21 mouse cellular contexts compared by ENCODE assay signal in genomic region chr4:62541802-62542201, GRCm38 (mm10). TPM values are rescaled to one million over a fixed set of nuclear protein-coding genes. Genes with fewer than 3 reads are reported as not detected.
DNase-seq lines count a peak whose midpoint lies in the region; ATAC-seq and TF ChIP-seq lines count a peak whose summit lies in the region.
"Had no signal": no experiment of that assay in that cellular context is flagged by ENCODE, and none has a peak within 500 bp of the region (broad histone marks: within the 10 kb centered on the region; RNA-seq: fewer than 3 reads in every experiment).

No protein-coding gene starts in this region.

- H3K27me3 ChIP-seq in forebrain, postnatal 0 days (ENCODE audit: insufficient read depth, low read length) = no peaks in the 10 kb centered on the region
- H3K27me3 ChIP-seq in heart, embryonic 10.5 days (ENCODE audit: insufficient read depth, poor library complexity, severe bottlenecking) = peaks cover 5% of the 10 kb centered on the region; the same call in 1 of the 2 replicates
- H3K27me3 ChIP-seq: hindbrain, embryonic 13.5 days; intestine, embryonic 15.5 days; Patski had no signal

- DNase-seq in cerebellum, postnatal 14 days = peak; percentile 53 to 61
- DNase-seq in cerebellum, adult 11 months = no peak
- DNase-seq in layer of hippocampus, postnatal 10 days (ENCODE audit: low spot score in 2 of 2) = peak; percentile 34
- no peak for DNase-seq in layer of hippocampus, adult 2 months (ENCODE audit: low spot score in 2 of 2)
- DNase-seq in right cerebral cortex, postnatal 4 days = peak; percentile 12
- no peak for DNase-seq in right cerebral cortex, adult 2 months (ENCODE audit: low spot score in 2 of 2)
- DNase-seq in forebrain, postnatal 0 days = peak; percentile 55
- no peak for DNase-seq in heart, embryonic 10.5 days (ENCODE audit: low spot score)
- DNase-seq: adrenal gland, adult 2 months; adrenal gland, postnatal 25 days; cerebellum, adult 8-10 months; gastrocnemius, postnatal 25 days; heart, postnatal 10 days; heart, postnatal 4 days; kidney, adult 18-20 months had no signal

- no peak for TF ChIP-seq CTCF in layer of hippocampus, adult 2 months (conservative IDR thresholded peaks at IDR 0.05)
- TF ChIP-seq CTCF in forebrain, postnatal 0 days (IDR thresholded peaks at IDR 0.05; ENCODE audit: low read depth) = no peak

- no peak overlapping the region for H3K4me3 ChIP-seq in layer of hippocampus, adult 2 months
- H3K4me3 ChIP-seq in forebrain, postnatal 0 days (ENCODE audit: low read depth, low read length) = no peak overlapping the region
- no peak overlapping the region for H3K4me3 ChIP-seq in heart, embryonic 10.5 days
- H3K4me3 ChIP-seq: embryonic facial prominence, embryonic 10.5 days; hindbrain, embryonic 13.5 days; intestine, embryonic 15.5 days had no signal

- H3K9ac ChIP-seq in forebrain, postnatal 0 days = no peak overlapping the region; the same call in 1 of the 2 replicates
- H3K9ac ChIP-seq: hindbrain, embryonic 13.5 days; intestine, embryonic 15.5 days had no signal

- 46% methylated on average over 3 of the region's 3 CpGs for WGBS in forebrain, postnatal 0 days
- WGBS in heart, embryonic 10.5 days = 70% methylated on average over 3 of the region's 3 CpGs

- peak; percentile 66 for ATAC-seq in forebrain, postnatal 0 days
- ATAC-seq: activated CD4-positive, CD25-positive, alpha-beta regulatory T cell, adult 4 months; intestine, embryonic 15.5 days; Patski had no signal

- H3K4me1 ChIP-seq in forebrain, postnatal 0 days (ENCODE audit: insufficient read depth) = no peaks in the 10 kb centered on the region
- H3K4me1 ChIP-seq in heart, embryonic 10.5 days = no peaks in the 10 kb centered on the region
- H3K4me1 ChIP-seq: embryonic facial prominence, embryonic 10.5 days; hindbrain, embryonic 13.5 days; intestine, embryonic 15.5 days had no signal

- 0 out of 2 replicates have a peak, but pooled peaks cover 5% of the 10 kb centered on the region for H3K9me3 ChIP-seq in forebrain, postnatal 0 days (ENCODE audit: low read length)
- H3K9me3 ChIP-seq in heart, embryonic 10.5 days = no peaks in the 10 kb centered on the region
- H3K9me3 ChIP-seq: embryonic facial prominence, embryonic 10.5 days; intestine, embryonic 15.5 days had no signal

- H3K27ac ChIP-seq in layer of hippocampus, adult 2 months = no peak overlapping the region
- no peak overlapping the region for H3K27ac ChIP-seq in forebrain, postnatal 0 days (ENCODE audit: low read depth, low read length)
- no peak overlapping the region for H3K27ac ChIP-seq in heart, embryonic 10.5 days
- H3K27ac ChIP-seq: embryonic facial prominence, embryonic 10.5 days; hindbrain, embryonic 13.5 days; intestine, embryonic 15.5 days had no signal

- no peaks in the 10 kb centered on the region for H3K36me3 ChIP-seq in forebrain, postnatal 0 days (ENCODE audit: insufficient read depth)
- no peaks in the 10 kb centered on the region for H3K36me3 ChIP-seq in heart, embryonic 10.5 days
- H3K36me3 ChIP-seq: embryonic facial prominence, embryonic 10.5 days; hindbrain, embryonic 13.5 days; intestine, embryonic 15.5 days had no signal

- no peak overlapping the region for H3K4me2 ChIP-seq in forebrain, postnatal 0 days (ENCODE audit: low read depth)
- H3K4me2 ChIP-seq: hindbrain, embryonic 13.5 days; intestine, embryonic 15.5 days had no signal

RNA-seq across cellular contexts. Expression of gene 4933430I17Rik, which starts 16.6 kb away (rescaled TPM):
- under 1 TPM; 0.18 to 0.46 TPM for total RNA-seq in layer of hippocampus, postnatal 10 days (2021)
- under 1 TPM in 1 of 2 experiments, not detected in 1; 0.44 TPM for total RNA-seq in layer of hippocampus, adult 2 months (2021)
- total RNA-seq in forebrain, postnatal 0 days (2014; rRNA removed) = 0.31 and 0.38 TPM in 2 replicates
- 0.50 and 0.72 TPM in 2 replicates for polyA plus RNA-seq in forebrain, postnatal 0 days (2015; fragmentation: Nextera tagmentation; extraction: Ambion mirVana)
- 0.36 and 0.49 TPM in 2 replicates for polyA plus RNA-seq in heart, embryonic 10.5 days (2016; fragmentation: Nextera tagmentation; extraction: Ambion mirVana)

RNA-seq across cellular contexts. Expression of gene Pole3, which starts 16.9 kb away (rescaled TPM):
- 10 to 100 TPM; 29.4 to 30.5 TPM for total RNA-seq in layer of hippocampus, postnatal 10 days (2021)
- total RNA-seq in layer of hippocampus, adult 2 months (2021) = 10 to 100 TPM; 28.0 to 28.5 TPM
- total RNA-seq in forebrain, postnatal 0 days (2014; rRNA removed) = 29.1 and 36.6 TPM in 2 replicates
- polyA plus RNA-seq in forebrain, postnatal 0 days (2015; fragmentation: Nextera tagmentation; extraction: Ambion mirVana) = 52.2 and 68.3 TPM in 2 replicates
- 72.1 and 87.4 TPM in 2 replicates for polyA plus RNA-seq in heart, embryonic 10.5 days (2016; fragmentation: Nextera tagmentation; extraction: Ambion mirVana)

RNA-seq across cellular contexts. Expression of gene Rgs3, which starts 17.8 kb away (rescaled TPM):
- total RNA-seq in layer of hippocampus, postnatal 10 days (2021) = 10 to 100 TPM; 22.2 to 23.9 TPM
- 10 to 100 TPM; 18.9 to 21.6 TPM for total RNA-seq in layer of hippocampus, adult 2 months (2021)
- total RNA-seq in forebrain, postnatal 0 days (2014; rRNA removed) = 56.1 and 63.5 TPM in 2 replicates
- 34.7 and 47.3 TPM in 2 replicates for polyA plus RNA-seq in forebrain, postnatal 0 days (2015; fragmentation: Nextera tagmentation; extraction: Ambion mirVana)
- polyA plus RNA-seq in heart, embryonic 10.5 days (2016; fragmentation: Nextera tagmentation; extraction: Ambion mirVana) = 61.4 and 65.4 TPM in 2 replicates
- total RNA-seq: MEL had no signal

RNA-seq across cellular contexts. Expression of gene Alad, which starts 22.1 kb away (rescaled TPM):
- 10 to 100 TPM; 27.7 to 28.0 TPM for total RNA-seq in layer of hippocampus, postnatal 10 days (2021)
- total RNA-seq in layer of hippocampus, adult 2 months (2021) = 10 to 100 TPM; 24.6 to 31.5 TPM
- 35.8 and 37.6 TPM in 2 replicates for total RNA-seq in forebrain, postnatal 0 days (2014; rRNA removed)
- polyA plus RNA-seq in forebrain, postnatal 0 days (2015; fragmentation: Nextera tagmentation; extraction: Ambion mirVana) = 74.7 and 74.9 TPM in 2 replicates
- 144 and 157 TPM in 2 replicates for polyA plus RNA-seq in heart, embryonic 10.5 days (2016; fragmentation: Nextera tagmentation; extraction: Ambion mirVana)

RNA-seq across cellular contexts. Expression of gene Hdhd3, which starts 38.5 kb away (rescaled TPM):
- 1 to 10 TPM; 7.1 to 9.4 TPM for total RNA-seq in layer of hippocampus, postnatal 10 days (2021)
- total RNA-seq in layer of hippocampus, adult 2 months (2021) = 10 to 100 TPM in 1 of 2 experiments, 1 to 10 TPM in 1; 7.9 to 11.1 TPM
- 3.5 and 6.6 TPM in 2 replicates for total RNA-seq in forebrain, postnatal 0 days (2014; rRNA removed)
- polyA plus RNA-seq in forebrain, postnatal 0 days (2015; fragmentation: Nextera tagmentation; extraction: Ambion mirVana) = 4.4 and 4.6 TPM in 2 replicates
- 7.0 and 10.1 TPM in 2 replicates for polyA plus RNA-seq in heart, embryonic 10.5 days (2016; fragmentation: Nextera tagmentation; extraction: Ambion mirVana)

Comparison
In these comparisons a context has a peak if more than half of its experiments do, and no peak if none do; other contexts are left out.
1. DNase-seq: peak in cerebellum, postnatal 14 days (2 of 2), layer of hippocampus, postnatal 10 days (2 of 2), right cerebral cortex, postnatal 4 days (single experiment) and forebrain, postnatal 0 days (single experiment); none in cerebellum, adult 11 months (single experiment), layer of hippocampus, adult 2 months (0 of 2), right cerebral cortex, adult 2 months (0 of 2) and heart, embryonic 10.5 days (single experiment).